Mouse (Mus musculus) layer of hippocampus, adult 6 months (tissue): ENCODE results near the gene Mbd4. TPM values are rescaled to one million over a fixed set of nuclear protein-coding genes. Genes with fewer than 3 reads are reported as not detected.

Source experiments
- long read RNA-seq, 2 experiments: library from polyadenylated mRNA; unstranded; transcript quantifications; one replicate each; pipeline ENCODE4 v2.0.0; 2019 to 2020
- polyA plus RNA-seq: library from polyadenylated mRNA; unstranded; fragments of <200 nt; fragmentation: Nextera tagmentation; gene quantifications from 2 replicates; pipeline ENCODE4 v1.2.3, GENCODE M21; 2021

The Mbd4 gene
- 4.5 and 5.4 TPM in 2 replicates for polyA plus RNA-seq
- long read RNA-seq, experiment 1, partial matches to known transcripts: 1 of 12 reads
- long read RNA-seq, experiment 1, other reads (novel, unspliced or antisense): 8 of 12 reads
- long read RNA-seq, experiment 2, transcript Mbd4-202 (3 exons, 2,415 nt): major isoform, 12 of 48 reads
- long read RNA-seq, experiment 2, transcript Mbd4-201 (8 exons, 3,614 nt): minor isoform, 7 of 48 reads
- long read RNA-seq, experiment 2, partial matches to known transcripts: 0 of 48 reads
- long read RNA-seq, experiment 2, other reads (novel, unspliced or antisense): 29 of 48 reads

GRCm38 (mm10) chr6:115853091-115853813, at the start of gene Mbd4, which contains the start of gene Ift122:
Gene Mbd4 (minus strand): TSS chr6:115853371.
Gene Ift122 (plus strand): TSS chr6:115853470.

GRCm38 (mm10) chr6:115838161-115838597, 15.0 kb downstream of the Mbd4 start, which contains the start of gene Efcab12:
Gene Efcab12 (minus strand): TSS chr6:115838412.

GRCm38 (mm10) chr6:115808488-115809231, 44.5 kb downstream of the Mbd4 start, which contains the start of gene Rpl32:
Gene Rpl32 (minus strand): TSS chr6:115808747.

Other genes starting within 250 kb of the Mbd4 start
- gene Raf1, start 176.7 kb downstream of the Mbd4 start, polyA plus RNA-seq: 29.7 and 31.2 TPM in 2 replicates
- 0.53 and 0.62 TPM in 2 replicates for gene Tmem40, start 91.0 kb downstream of the Mbd4 start, polyA plus RNA-seq
- gene Cand2, start 78.8 kb downstream of the Mbd4 start, polyA plus RNA-seq: 2.0 and 2.2 TPM in 2 replicates
- 2,353 and 2,574 TPM in 2 replicates for gene Rpl32, start 44.6 kb downstream of the Mbd4 start, polyA plus RNA-seq
- 1.2 and 1.3 TPM in 2 replicates for gene Efcab12, start 15.0 kb downstream of the Mbd4 start, polyA plus RNA-seq
- 14.4 and 16.8 TPM in 2 replicates for gene Ift122, start 99 bp upstream of the Mbd4 start, polyA plus RNA-seq
- gene Rho, start 78.4 kb upstream of the Mbd4 start, polyA plus RNA-seq: 0.26 TPM in 1 of 2 replicates, not detected in the other
- gene H1foo, start 91.6 kb upstream of the Mbd4 start, polyA plus RNA-seq: not detected in 2 replicates
- gene Plxnd1, start 141.6 kb upstream of the Mbd4 start, polyA plus RNA-seq: 3.1 and 5.4 TPM in 2 replicates